Mouse (Mus musculus) liver, adult 2 months (tissue): Measurements from ENCODE around the gene Ccdc3.

Experiments used
- CTCF ChIP-seq: fragments of 200-500 bp; IDR thresholded peaks from 2 replicates; pipeline ENCODE4 v1.5.1; 2011; ENCODE audit warnings: low read depth, low read length, control low read depth
- POLR2A ChIP-seq: fragments of 200-500 bp; IDR thresholded peaks from 2 replicates; pipeline ENCODE4 v1.6.1; 2011; ENCODE audit warnings: low read length, control low read depth; ENCODE audit not compliant: insufficient read depth; ENCODE audit errors: extremely low read depth

DNA sequence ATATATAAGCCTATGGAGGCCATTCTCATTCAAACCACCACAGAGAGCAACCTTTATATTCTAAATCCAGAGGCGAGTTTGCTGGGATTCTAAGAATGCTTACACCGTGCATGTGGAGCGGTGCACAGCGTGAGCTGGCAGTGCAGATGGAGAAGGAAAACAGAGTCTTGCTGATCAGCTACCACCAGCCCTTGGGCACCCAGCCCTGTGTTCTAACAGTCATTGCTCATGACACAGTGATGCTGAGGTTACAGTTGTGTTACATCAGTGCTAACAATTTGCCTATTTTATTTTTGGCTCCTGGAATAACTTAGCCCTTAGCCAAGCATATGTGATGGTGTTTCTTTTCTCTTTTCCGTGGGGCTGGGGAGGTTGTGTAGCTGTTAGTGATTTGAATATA is 42.7 kb upstream of the Ccdc3 start:
- TF ChIP-seq POLR2A (no peak), CTCF (no peak)
